In genomic region chr11:19024496-19025265, GRCm38 (mm10) we compare ENCODE assay signal across 10 mouse cellular contexts. TPM values are rescaled to one million over a fixed set of nuclear protein-coding genes. Genes with fewer than 3 reads are reported as not detected.
DNase-seq lines count a peak whose midpoint lies in the region; ATAC-seq and TF ChIP-seq lines count a peak whose summit lies in the region.
"Had no signal": no experiment of that assay in that cellular context is flagged by ENCODE, and none has a peak within 500 bp of the region (broad histone marks: within the 10 kb centered on the region; RNA-seq: fewer than 3 reads in every experiment).

No protein-coding gene starts in this region.

- no peak overlapping the region for H3K9ac ChIP-seq in lung, postnatal 0 days (replicated peaks; ENCODE audit: low read depth)
- H3K9ac ChIP-seq: heart, embryonic 15.5 days; liver, embryonic 13.5 days had no signal

- 35% methylated on average over 8 of the region's 8 CpGs for WGBS in lung, postnatal 0 days

- no peak overlapping the region for H3K4me3 ChIP-seq in lung, postnatal 0 days (ENCODE audit: low read depth, low read length)
- H3K4me3 ChIP-seq: heart, embryonic 15.5 days; liver, embryonic 13.5 days had no signal

- ATAC-seq in lung, postnatal 0 days: no peak
- ATAC-seq in inflammation-experienced regulatory T-cells, adult 6 months: no peak

- peak; percentile 31; the same call in 1 of the 2 replicates for TF ChIP-seq CTCF in brain, embryonic 14.5 days (IDR thresholded peaks at IDR 0.05; ENCODE audit: borderline replicate concordance, extremely low read depth, insufficient read depth, insufficient read length)
- TF ChIP-seq CTCF in lung, postnatal 0 days (IDR thresholded peaks at IDR 0.05): peak; percentile 71

- no peaks in the 10 kb centered on the region for H3K9me3 ChIP-seq in lung, postnatal 0 days (ENCODE audit: low read length)
- H3K9me3 ChIP-seq: heart, embryonic 15.5 days; liver, embryonic 13.5 days had no signal

- TF ChIP-seq EP300 in lung, postnatal 0 days (IDR thresholded peaks at IDR 0.05): no peak

- H3K4me1 ChIP-seq in lung, postnatal 0 days (ENCODE audit: insufficient read depth, low read depth, low read length): peaks cover 6% of the 10 kb centered on the region; the same call in 1 of the 2 replicates

- H3K27me3 ChIP-seq in lung, postnatal 0 days (replicated peaks; ENCODE audit: insufficient read depth, low read length): no peaks in the 10 kb centered on the region; the same call in 1 of the 2 replicates
- H3K27me3 ChIP-seq: heart, embryonic 15.5 days had no signal

- peak; percentile 57 to 70 for DNase-seq in cerebellum, adult 18-20 months
- DNase-seq in cerebellum, adult 11-12 months: no peak
- DNase-seq in layer of hippocampus, adult 9-11 months: peak; percentile 22
- DNase-seq in layer of hippocampus, adult 9-10 months (ENCODE audit: low spot score): no peak
- DNase-seq in brain, embryonic 14.5 days (ENCODE audit: low read depth): peak; percentile 83
- DNase-seq in lung, postnatal 0 days (ENCODE audit: low spot score): peak; percentile 76
- no peak for DNase-seq in spleen, adult 12 weeks (ENCODE audit: low spot score)
- DNase-seq: liver, embryonic 13.5 days had no signal

- no peak for TF ChIP-seq POLR2A in brain, embryonic 14.5 days (IDR thresholded peaks at IDR 0.05; ENCODE audit: borderline replicate concordance, extremely low read depth, insufficient read depth, insufficient read length, poor library complexity, severe bottlenecking)

- H3K27ac ChIP-seq in lung, postnatal 0 days (ENCODE audit: low read length): no peak overlapping the region
- H3K27ac ChIP-seq: heart, embryonic 15.5 days; liver, embryonic 13.5 days had no signal

- no peak overlapping the region for H3K4me2 ChIP-seq in lung, postnatal 0 days (replicated peaks; ENCODE audit: low read depth, low read length)
- H3K4me2 ChIP-seq: heart, embryonic 15.5 days; liver, embryonic 13.5 days had no signal

- H3K36me3 ChIP-seq in lung, postnatal 0 days (ENCODE audit: insufficient read depth, low read length): no peaks in the 10 kb centered on the region
- H3K36me3 ChIP-seq: heart, embryonic 15.5 days; liver, embryonic 13.5 days had no signal

RNA-seq across cellular contexts. Expression of gene Meis1, which starts 5.9 kb away (rescaled TPM):
- polyA plus RNA-seq in brain, embryonic 14.5 days (2012; rRNA removed): 31.8 and 68.8 TPM in 2 replicates
- 39.6 and 44.9 TPM in 2 replicates for polyA plus RNA-seq in lung, postnatal 0 days (2015; fragmentation: Nextera tagmentation; extraction: Ambion mirVana)
- polyA plus RNA-seq in inflammation-experienced regulatory T-cells, adult 6 months (2017; shearing (Covaris generic)): under 1 TPM in 2 of 3 experiments, not detected in 1; 0.10 to 0.13 TPM

Comparison
In these comparisons a context has a peak if more than half of its experiments do, and no peak if none do; other contexts are left out.
1. DNase-seq: peak in cerebellum, adult 18-20 months (2 of 2), layer of hippocampus, adult 9-11 months (single experiment), brain, embryonic 14.5 days (single experiment) and lung, postnatal 0 days (single experiment); none in cerebellum, adult 11-12 months (single experiment), layer of hippocampus, adult 9-10 months (single experiment) and spleen, adult 12 weeks (single experiment).
2. RNA of gene Meis1, which starts 5.9 kb away (polyA plus RNA-seq): 31.8 to 68.8 TPM in brain, embryonic 14.5 days and 39.6 to 44.9 TPM in lung, postnatal 0 days; 0.10 to 0.13 TPM in inflammation-experienced regulatory T-cells, adult 6 months; every median in the first group is over 10 times any median in the second.